Mouse (Mus musculus) retina, postnatal 1 day (tissue): ENCODE data around the gene Pygb.
A peak's percentile ranks its signal among the peaks of the same experiment; 100 is the strongest.

Source experiments
- DNase-seq: peaks from one replicate; pipeline ENCODE4 v3.0.0-alpha.2; 2012

Gene Pygb

GRCm38 (mm10) chr2:150786251-150787180, at the start of gene Pygb:
Gene Pygb, plus strand, starts transcription at chr2:150786735.
- peak; percentile 94 for DNase-seq

- no peak for DNase-seq
Observed at GRCm38 (mm10) chr2:150737881-150738280, 48.7 kb upstream of the Pygb start.

- no peak for DNase-seq
Observed at GRCm38 (mm10) chr2:150740145-150740841, 46.2 kb upstream of the Pygb start.

- DNase-seq, result peak; percentile 36
Observed at GRCm38 (mm10) chr2:150741405-150741804, 45.1 kb upstream of the Pygb start.

- DNase-seq, result no peak
Observed at GRCm38 (mm10) chr2:150745016-150745415, 41.5 kb upstream of the Pygb start.

GRCm38 (mm10) chr2:150748854-150749253, 37.7 kb upstream of the Pygb start, which contains the start of gene Entpd6:
Gene Entpd6, plus strand, starts transcription at chr2:150749042.
- DNase-seq, result peak; percentile 98

- DNase-seq, result no peak
Observed at GRCm38 (mm10) chr2:150749283-150749682, 37.3 kb upstream of the Pygb start.

- DNase-seq, result peak; percentile 32
Observed at GRCm38 (mm10) chr2:150750129-150750979, 36.2 kb upstream of the Pygb start.

GRCm38 (mm10) chr2:150755016-150755415, 31.5 kb upstream of the Pygb start:
- DNase-seq, result no peak

GRCm38 (mm10) chr2:150761476-150761875, 25.1 kb upstream of the Pygb start:
- no peak for DNase-seq

- DNase-seq, result no peak
Observed at GRCm38 (mm10) chr2:150765619-150766018, 20.9 kb upstream of the Pygb start.

- DNase-seq, result no peak
Observed at GRCm38 (mm10) chr2:150766083-150766862, 20.3 kb upstream of the Pygb start.

- DNase-seq, result no peak
Observed at GRCm38 (mm10) chr2:150768678-150769077, 17.9 kb upstream of the Pygb start.

- DNase-seq, result peak; percentile 25
Observed at GRCm38 (mm10) chr2:150770747-150771146, 15.8 kb upstream of the Pygb start.

- no peak for DNase-seq
Observed at GRCm38 (mm10) chr2:150771169-150771568, 15.4 kb upstream of the Pygb start.

GRCm38 (mm10) chr2:150771996-150772395, 14.5 kb upstream of the Pygb start:
- DNase-seq, result no peak

- DNase-seq, result no peak
Observed at GRCm38 (mm10) chr2:150772466-150773119, 13.9 kb upstream of the Pygb start.

GRCm38 (mm10) chr2:150782801-150783200, 3.7 kb upstream of the Pygb start:
- DNase-seq, result no peak

- peak; percentile 59 for DNase-seq
Observed at GRCm38 (mm10) chr2:150787234-150787771, 768 bp downstream of the Pygb start.

GRCm38 (mm10) chr2:150788768-150789550, 2.4 kb downstream of the Pygb start:
- DNase-seq, result peak; percentile 51
